ENCODE assay signal across 9 mouse cellular contexts in the genomic region with DNA sequence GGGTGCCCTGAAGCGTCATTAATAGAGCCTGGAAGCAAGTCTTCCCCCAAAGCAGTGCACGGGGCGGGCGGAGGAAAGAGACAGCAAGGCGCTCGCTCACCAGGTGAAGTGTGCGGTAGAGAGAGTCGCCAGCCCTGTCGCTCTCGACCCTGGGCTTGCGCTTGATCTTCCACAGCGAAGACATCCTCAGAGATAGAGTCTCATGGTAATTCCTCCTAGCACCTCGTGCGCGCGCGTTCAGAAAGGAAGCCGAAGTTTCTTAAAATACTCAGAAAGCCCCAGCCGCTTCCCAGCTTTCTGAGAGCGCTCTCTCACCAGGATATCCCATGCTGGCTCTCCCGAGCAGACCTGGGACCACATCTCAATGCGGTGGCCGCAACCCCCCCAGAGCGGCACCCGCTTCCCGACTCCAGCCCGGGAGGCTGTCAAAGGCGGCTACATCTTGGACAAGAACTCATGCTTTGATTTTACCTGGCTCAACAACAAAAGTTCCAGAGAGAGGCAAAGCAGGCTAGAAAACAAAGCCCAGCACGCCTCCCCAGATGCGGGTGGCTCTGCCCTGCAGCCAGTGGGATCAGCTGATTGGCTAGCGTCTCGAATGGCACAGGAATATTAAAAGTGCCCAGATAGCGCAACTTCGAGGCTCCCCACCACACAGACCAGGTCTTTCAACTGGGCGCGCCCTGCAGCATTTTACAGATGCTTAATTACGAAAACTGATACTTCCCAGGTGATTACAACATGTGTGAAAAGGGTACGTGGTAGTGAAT.
DNase-seq lines count a peak whose midpoint lies in the region; ATAC-seq and TF ChIP-seq lines count a peak whose summit lies in the region.
"Had no signal": no experiment of that assay in that cellular context is flagged by ENCODE, and none has a peak within 500 bp of the region (broad histone marks: within the 10 kb centered on the region; RNA-seq: fewer than 3 reads in every experiment).

No protein-coding gene starts in this region.

- 2% methylated on average over 38 of the region's 38 CpGs for WGBS in heart, embryonic 11.5 days (ENCODE audit: insufficient replicate concordance)
- WGBS in forebrain, embryonic 16.5 days: 2% methylated on average over 38 of the region's 38 CpGs
- under 1% methylated on average over 38 of the region's 38 CpGs for WGBS in limb, embryonic 12.5 days

- in situ Hi-C loops in ES-E14 (cut with MboI; ENCODE audit: low sequenced_read_pairs in 2 of 2, unreplicated experiment in 2 of 2): no loop called here

- H3K27ac ChIP-seq in heart, embryonic 11.5 days (ENCODE audit: low read depth, low read length): no peak overlapping the region; the same call in 1 of the 2 replicates
- H3K27ac ChIP-seq in ES-E14 (ENCODE audit: insufficient read depth, low read depth, low read length, poor library complexity, severe bottlenecking): no peak overlapping the region
- peak overlapping the region; percentile 19; the same call in 1 of the 2 replicates for H3K27ac ChIP-seq in forebrain, embryonic 16.5 days (ENCODE audit: low read length)
- H3K27ac ChIP-seq in limb, embryonic 12.5 days: no peak overlapping the region

- H3K27me3 ChIP-seq in heart, embryonic 11.5 days (ENCODE audit: control insufficient read depth, insufficient read depth, low read length): no peaks in the 10 kb centered on the region
- H3K27me3 ChIP-seq in forebrain, embryonic 16.5 days (replicated peaks; ENCODE audit: control insufficient read depth, insufficient read depth, low read length): no peaks in the 10 kb centered on the region
- peaks cover 3% of the 10 kb centered on the region; the same call in 1 of the 2 replicates for H3K27me3 ChIP-seq in limb, embryonic 12.5 days

- peak overlapping the region; percentile 66 for H3K9ac ChIP-seq in heart, embryonic 11.5 days (ENCODE audit: low read depth, low read length)
- H3K9ac ChIP-seq in ES-E14 (ENCODE audit: insufficient read depth, low read depth, low read length, poor library complexity, severe bottlenecking): peak overlapping the region; percentile 2; the same call in 1 of the 2 replicates
- H3K9ac ChIP-seq in forebrain, embryonic 16.5 days (replicated peaks; ENCODE audit: low read depth, low read length): peak overlapping the region; percentile 27
- peak overlapping the region; percentile 63 for H3K9ac ChIP-seq in limb, embryonic 12.5 days (replicated peaks)

- peak; percentile 61; the same call in 1 of the 2 replicates for ATAC-seq in heart, embryonic 11.5 days (replicated peaks; ENCODE audit: insufficient number of reproducible peaks, low FRiP score, low TSS enrichment)
- peak; percentile 31; the same call in 1 of the 2 replicates for ATAC-seq in forebrain, embryonic 16.5 days
- ATAC-seq in limb, embryonic 12.5 days (ENCODE audit: insufficient number of reproducible peaks, insufficient read depth, low FRiP score, low TSS enrichment, low read depth): peak; percentile 71; the same call in 1 of the 2 replicates
- no peak for ATAC-seq in megakaryocyte-erythroid progenitor cell, adult 5-6 weeks (replicated peaks; ENCODE audit: low FRiP score, low TSS enrichment, poor library complexity, severe bottlenecking)

- H3K36me3 ChIP-seq in heart, embryonic 11.5 days (ENCODE audit: control insufficient read depth, insufficient read depth, low read length): peaks cover 4% of the 10 kb centered on the region; the same call in 1 of the 2 replicates
- peaks cover 2% of the 10 kb centered on the region; the same call in 1 of the 2 replicates for H3K36me3 ChIP-seq in ES-E14 (ENCODE audit: control insufficient read depth, insufficient read depth, low read length, poor library complexity, severe bottlenecking)
- no peaks in the 10 kb centered on the region for H3K36me3 ChIP-seq in forebrain, embryonic 16.5 days (ENCODE audit: control insufficient read depth, insufficient read depth)
- H3K36me3 ChIP-seq in limb, embryonic 12.5 days: peaks cover 32% of the 10 kb centered on the region

- peaks cover 13% of the 10 kb centered on the region for H3K4me1 ChIP-seq in heart, embryonic 11.5 days (ENCODE audit: control insufficient read depth, insufficient read depth, low read length)
- H3K4me1 ChIP-seq in ES-E14 (ENCODE audit: control insufficient read depth in 2 of 2, insufficient read depth in 2 of 2, low read length in 2 of 2, poor library complexity in 1 of 2): peaks cover 2 to 5% of the 10 kb centered on the region in 2 experiments; a peak in 2 of 4 replicates
- peaks cover 24% of the 10 kb centered on the region for H3K4me1 ChIP-seq in forebrain, embryonic 16.5 days (replicated peaks; ENCODE audit: control insufficient read depth, insufficient read depth, low read length)
- H3K4me1 ChIP-seq in limb, embryonic 12.5 days (replicated peaks): peaks cover 34% of the 10 kb centered on the region

- H3K4me3 ChIP-seq in heart, embryonic 11.5 days (ENCODE audit: low read depth, low read length): peak overlapping the region; percentile 51
- H3K4me3 ChIP-seq in ES-E14 (ENCODE audit: insufficient read depth in 1 of 2, low read depth in 1 of 2, low read length in 2 of 2, poor library complexity in 1 of 2, severe bottlenecking in 1 of 2): peak overlapping the region in 1 of 2 experiments; percentile 20; a peak in 2 of 4 replicates
- peak overlapping the region; percentile 38 for H3K4me3 ChIP-seq in forebrain, embryonic 16.5 days (replicated peaks; ENCODE audit: low read length)
- peak overlapping the region; percentile 45 for H3K4me3 ChIP-seq in limb, embryonic 12.5 days (replicated peaks)
- H3K4me3 ChIP-seq: erythroblast, embryonic 14.5 days had no signal

- DNase-seq in heart, postnatal 4 days: no peak
- DNase-seq in ES-E14 (ENCODE audit: low read depth, low spot score): no peak
- peak; percentile 64 for DNase-seq in retina, postnatal 1 day
- no peak for DNase-seq in ovary, postnatal 14 days (ENCODE audit: low spot score)

- H3K9me3 ChIP-seq in heart, embryonic 11.5 days (replicated peaks; ENCODE audit: control insufficient read depth, low read length): peaks cover 2% of the 10 kb centered on the region; the same call in 1 of the 2 replicates
- no peaks in the 10 kb centered on the region for H3K9me3 ChIP-seq in ES-E14 (ENCODE audit: control insufficient read depth, insufficient read depth, low read depth, low read length)
- H3K9me3 ChIP-seq in forebrain, embryonic 16.5 days (ENCODE audit: control insufficient read depth, low read length): no peaks in the 10 kb centered on the region
- H3K9me3 ChIP-seq in limb, embryonic 12.5 days: no peaks in the 10 kb centered on the region; the same call in 1 of the 2 replicates

- H3K4me2 ChIP-seq in heart, embryonic 11.5 days: peak overlapping the region; percentile 95
- H3K4me2 ChIP-seq in forebrain, embryonic 16.5 days (ENCODE audit: low read length): peak overlapping the region; percentile 73
- H3K4me2 ChIP-seq in limb, embryonic 12.5 days: peak overlapping the region; percentile 88

TF ChIP-seq in ES-E14, 5 proteins besides CTCF, POLR2A, EP300 and RAD21:
- no peak for TF ChIP-seq HCFC1 (IDR thresholded peaks at IDR 0.05; ENCODE audit: borderline replicate concordance, insufficient read depth, low read length)
- TF ChIP-seq MAFK (IDR thresholded peaks at IDR 0.05; ENCODE audit: insufficient read depth, low read depth, low read length): no peak
- no peak for TF ChIP-seq ZC3H11A (IDR thresholded peaks at IDR 0.05; ENCODE audit: borderline replicate concordance, low read depth, low read length)
- no peak for TF ChIP-seq CHD2 (IDR thresholded peaks at IDR 0.05; ENCODE audit: low read depth, low read length)
- no peak for TF ChIP-seq ZNF384 (IDR thresholded peaks at IDR 0.05; ENCODE audit: low read depth, low read length)

Comparison
In these comparisons a context has a peak if more than half of its experiments do, and no peak if none do; other contexts are left out.
1. H3K9ac ChIP-seq: peak in every context shown above with its lines; median percentile 66 in heart, embryonic 11.5 days; 63 in limb, embryonic 12.5 days; 27 in forebrain, embryonic 16.5 days; 2 in ES-E14.